Mouse (Mus musculus) natural killer cell, adult 2 months (primary cell): Measurements from ENCODE around the gene Zfp423.
"Not testable (repeated sequence)": the region's sequence is repeated elsewhere in the genome, so short reads cannot be mapped to it uniquely, and the experiment has no call there.

Experiments used
- DNase-seq, 2 experiments: peaks; one replicate each; pipeline ENCODE4 v3.0.0; 2022; ENCODE audit warnings: low spot score in 2 of 2

Zfp423 gene

DNA sequence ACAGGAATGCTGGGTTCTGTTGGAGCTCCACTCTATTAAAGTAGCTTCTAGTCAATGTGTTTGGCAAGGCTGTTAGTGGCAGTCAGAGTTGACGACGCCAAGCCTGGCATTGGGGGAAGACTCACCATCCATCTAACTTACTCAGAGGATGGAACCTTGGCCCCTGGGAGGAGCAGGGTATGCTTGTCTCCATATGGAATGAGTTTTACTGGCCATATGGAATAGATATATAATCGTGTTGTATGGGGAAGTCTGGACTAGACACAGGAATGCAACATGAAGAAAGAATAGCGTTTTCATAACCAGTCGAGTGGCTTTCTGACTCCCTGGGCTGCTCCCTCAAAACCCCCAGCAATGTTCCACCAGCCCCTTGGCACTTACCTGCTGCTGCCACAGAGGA is 55.3 kb downstream of the Zfp423 start:
- DNase-seq = no peak

DNA sequence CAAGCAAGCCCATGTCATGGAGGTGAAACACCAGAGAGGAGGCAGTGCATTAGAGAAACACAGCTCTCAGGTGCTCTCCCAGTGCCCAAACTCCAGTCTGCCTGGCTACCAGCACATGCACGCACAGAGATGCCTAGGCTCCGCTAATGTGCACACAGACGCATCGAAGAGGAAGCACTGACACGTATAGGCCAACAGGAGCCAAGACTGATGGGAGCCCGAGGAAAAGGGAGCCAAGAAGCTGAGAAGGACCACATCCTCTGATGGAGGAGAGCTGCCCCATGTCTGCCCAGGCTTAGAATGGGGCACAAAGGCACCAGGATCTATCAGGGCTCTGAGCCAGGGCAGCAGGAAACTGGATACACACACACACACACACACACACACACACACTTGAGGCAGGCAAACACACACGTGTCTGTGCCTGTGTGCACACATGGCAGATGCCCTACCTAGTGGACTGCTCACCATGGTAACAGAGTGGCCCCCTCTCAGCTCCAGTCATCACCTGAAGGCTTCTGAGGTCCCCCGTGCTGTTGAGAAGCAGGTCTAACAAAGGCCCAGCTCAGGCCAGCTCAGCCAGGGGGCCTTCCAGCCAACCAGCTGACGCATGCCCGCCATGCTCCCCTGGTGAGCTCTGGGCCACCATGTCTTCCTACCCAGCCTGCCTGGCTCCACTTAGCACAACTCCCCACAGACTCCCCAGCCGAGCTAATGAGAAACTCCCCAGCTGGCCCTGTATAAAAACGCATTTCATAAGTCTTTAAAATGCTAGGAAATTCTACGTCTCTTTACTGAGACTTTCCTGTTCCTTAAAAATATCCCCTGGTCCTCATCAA is 64.0 kb downstream of the Zfp423 start:
- no peak for DNase-seq

DNA sequence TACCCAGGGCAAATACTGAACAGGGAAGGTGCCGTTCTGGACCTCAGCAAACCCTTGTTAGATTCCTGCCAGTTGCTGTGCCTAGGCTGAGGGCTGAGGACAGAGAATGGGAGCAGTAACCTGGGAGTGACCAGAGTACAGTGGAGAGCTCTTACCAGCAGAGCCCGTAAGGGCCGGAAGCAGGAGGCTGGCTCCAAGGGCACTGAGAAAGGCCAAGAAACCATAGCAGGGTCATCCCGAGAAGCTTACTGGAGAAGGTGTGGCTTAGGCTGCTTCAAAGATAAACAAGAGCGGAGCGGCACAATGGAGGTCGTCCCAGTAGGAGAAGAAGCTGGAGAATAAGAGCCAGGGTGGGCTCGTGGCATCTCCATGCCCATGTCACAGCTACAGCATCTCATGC is 65.1 kb downstream of the Zfp423 start:
- no peak for DNase-seq

DNA sequence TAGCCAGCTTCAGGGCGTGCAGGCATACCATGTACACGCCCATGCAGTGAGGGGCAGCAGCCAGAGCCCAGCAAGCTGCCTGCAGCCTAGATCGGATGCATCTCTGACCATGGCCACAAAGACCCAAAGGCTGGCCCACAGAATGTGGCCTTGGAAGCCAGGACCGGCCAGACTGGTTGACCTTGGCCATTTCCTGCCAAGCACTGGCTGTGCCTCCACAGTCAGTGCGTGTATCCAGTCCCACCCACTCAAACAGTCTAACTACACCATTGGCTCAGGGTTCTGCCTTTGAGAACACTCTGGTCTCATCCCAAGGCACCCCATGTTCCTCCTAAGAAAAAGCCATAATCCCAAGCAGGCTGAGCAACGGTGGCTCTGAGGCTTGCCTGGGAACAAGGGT is 65.8 kb downstream of the Zfp423 start:
- no peak for DNase-seq

DNA sequence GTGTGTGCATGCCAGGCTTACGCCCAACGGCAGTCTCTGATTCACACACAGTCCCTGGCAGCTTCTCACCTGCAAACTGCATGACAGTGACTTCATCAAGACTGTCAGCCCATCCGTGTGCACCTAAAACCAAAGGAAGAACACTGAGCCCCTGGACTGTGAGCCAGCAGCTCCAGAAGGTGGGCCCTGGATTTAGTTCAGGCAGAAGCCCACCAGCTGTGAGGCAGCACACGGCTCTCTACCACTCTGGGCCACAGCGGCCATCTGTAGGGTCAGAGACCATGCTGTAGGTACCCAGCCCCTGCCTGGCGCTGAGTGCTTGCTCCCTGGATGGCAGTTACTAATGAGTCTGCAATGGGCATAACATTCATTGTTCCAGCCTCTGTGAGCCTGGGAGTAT is 66.5 kb downstream of the Zfp423 start:
- DNase-seq = no peak

DNA sequence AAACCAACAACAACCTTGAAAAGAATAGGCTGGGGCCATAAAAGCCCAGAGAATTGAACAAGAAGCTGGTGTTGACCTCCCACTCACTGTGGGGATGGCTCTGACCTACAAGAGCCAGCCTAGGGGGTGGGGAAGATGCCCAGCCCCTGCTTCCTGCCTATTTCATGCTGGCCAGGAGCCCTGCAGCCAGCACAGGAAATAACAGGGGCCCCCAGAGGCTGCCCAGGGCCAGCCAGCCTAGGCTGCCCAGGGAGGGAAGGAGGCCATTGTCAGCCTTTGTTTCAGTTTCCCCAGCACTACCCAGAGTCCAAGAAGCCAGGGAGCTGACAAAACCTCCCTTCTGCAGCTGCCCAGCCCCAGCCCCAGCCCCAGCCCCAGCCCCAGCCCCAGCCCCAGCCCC is 67.5 kb downstream of the Zfp423 start:
- DNase-seq = no peak

DNA sequence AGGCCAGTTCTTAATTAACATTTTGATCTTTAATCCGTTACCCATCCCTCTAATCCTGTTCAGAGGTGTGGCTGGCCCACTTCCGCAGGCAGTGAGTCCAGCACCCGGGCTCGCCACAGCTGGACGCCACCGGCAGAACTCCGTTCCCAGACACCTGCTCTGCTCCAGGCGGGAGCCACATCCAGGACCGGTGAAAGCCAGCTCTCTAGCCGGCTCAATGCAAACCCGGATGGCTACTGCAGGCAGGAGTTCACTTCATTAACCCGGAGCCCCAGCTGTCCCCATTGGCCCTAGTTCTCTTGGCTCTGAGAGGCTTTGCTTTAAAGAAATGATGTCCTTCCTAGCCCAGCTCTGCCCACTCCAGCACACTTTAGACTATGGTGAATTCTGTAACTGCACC is 71.4 kb downstream of the Zfp423 start:
- no peak for DNase-seq

DNA sequence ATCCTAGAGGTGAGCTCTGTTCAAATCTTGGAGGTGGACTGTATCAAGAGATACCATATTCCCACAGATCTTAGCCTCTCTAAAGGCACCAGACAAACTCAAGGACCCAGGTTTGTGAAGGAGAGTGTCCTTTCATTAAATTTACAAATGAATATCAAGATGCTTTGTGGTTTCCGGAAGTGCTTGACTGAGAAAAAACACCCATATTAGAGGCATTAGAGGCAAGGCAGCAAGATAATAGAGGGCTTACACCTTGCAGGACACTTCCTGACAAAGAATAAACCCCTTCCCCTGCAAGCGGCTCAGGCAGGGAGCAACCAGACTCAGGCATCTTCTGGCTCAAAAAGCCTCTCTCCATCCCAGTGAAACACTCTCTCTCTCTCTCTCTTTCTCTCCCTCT is 78.3 kb downstream of the Zfp423 start:
- DNase-seq = no peak

DNA sequence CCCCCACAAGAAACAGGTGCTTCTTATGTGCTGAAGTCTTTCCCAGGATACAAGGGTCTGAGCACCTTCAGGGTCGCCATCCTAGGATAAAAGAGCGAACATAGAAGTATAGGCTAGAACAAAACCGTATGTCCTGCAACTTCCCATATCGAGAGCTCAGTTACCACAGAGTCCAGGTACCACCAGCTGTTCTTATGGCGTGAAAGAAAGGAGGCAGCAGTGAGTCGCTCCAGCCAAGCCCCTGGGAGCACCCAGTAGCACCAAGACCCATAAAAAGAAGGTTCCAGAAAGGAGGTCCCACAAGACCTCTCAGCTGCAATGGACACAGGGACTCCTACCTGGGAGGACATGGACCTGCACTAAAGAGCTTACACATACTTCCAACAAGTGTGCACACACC is 83.5 kb downstream of the Zfp423 start:
- DNase-seq = no peak

DNA sequence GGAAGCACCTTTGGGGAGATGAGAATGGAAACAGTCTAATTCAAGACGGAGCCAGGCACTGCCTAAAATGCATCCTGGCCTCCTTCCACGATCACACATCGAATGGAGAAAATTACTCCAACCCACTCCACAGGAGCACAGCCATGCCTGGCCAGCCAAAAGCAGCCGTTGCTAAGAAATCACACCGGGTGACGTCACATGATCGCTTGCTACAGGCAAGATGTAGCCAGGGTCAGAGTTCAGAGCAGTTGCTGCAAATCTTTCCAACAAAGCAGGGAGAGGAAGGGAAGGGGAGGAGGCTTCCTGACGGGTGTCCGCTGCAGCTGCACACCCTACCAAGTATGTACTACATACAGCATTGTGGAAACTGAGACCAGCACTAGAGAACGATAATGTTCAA is 83.9 kb downstream of the Zfp423 start:
- no peak for DNase-seq

DNA sequence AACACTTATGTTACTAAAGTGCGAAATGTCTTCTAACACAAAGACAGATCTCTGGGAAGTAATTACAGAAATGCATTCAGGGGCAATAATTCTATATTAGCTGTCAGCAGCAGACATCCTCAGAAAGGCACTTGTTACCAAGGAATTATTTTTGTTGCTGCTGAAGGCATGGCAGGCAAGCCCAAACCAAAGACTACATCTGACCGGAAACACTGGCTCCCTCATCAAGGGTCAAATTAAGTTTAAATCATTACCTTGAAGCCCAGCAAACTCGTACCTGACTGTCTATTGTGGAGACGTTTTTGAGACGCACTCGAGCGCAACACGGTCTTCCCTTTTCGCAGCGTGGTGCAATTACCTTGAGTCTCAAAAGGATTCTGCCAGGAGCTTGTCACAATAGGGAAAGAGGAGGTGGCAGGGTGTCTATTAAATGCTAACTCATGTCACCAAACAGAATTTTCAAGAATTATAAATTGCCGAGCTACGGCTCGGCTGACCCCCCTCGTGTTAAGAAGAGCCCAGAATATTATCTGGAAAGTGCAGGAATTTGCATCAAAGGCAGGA is 86.3 kb downstream of the Zfp423 start:
- no peak for DNase-seq

DNA sequence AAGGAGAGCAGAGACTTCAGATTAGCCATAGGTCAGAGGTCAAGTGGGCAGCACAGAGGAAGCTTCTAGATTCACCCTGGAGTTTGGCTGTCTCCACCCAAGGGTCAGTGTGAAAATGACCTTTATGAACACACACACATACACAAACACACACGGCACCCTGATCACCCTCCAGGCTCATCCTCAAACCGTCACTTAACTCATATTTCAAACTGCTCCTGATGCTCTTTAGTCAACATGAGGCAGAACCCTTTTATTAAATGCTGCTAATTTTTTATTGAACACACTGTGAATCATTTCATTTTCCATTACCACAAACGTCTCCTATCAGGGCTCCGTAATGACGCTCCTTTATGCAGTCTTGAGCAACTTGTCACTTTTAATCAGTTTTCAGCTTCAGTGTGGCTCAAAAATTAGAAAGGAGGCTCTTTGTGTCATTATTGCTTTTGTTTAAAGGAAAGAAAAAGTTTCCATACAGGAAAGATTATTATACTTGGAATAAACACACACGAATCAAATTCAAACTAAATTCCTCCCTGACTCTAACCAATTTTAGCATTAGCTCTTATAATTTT is 87.0 kb downstream of the Zfp423 start:
- no peak for DNase-seq

DNA sequence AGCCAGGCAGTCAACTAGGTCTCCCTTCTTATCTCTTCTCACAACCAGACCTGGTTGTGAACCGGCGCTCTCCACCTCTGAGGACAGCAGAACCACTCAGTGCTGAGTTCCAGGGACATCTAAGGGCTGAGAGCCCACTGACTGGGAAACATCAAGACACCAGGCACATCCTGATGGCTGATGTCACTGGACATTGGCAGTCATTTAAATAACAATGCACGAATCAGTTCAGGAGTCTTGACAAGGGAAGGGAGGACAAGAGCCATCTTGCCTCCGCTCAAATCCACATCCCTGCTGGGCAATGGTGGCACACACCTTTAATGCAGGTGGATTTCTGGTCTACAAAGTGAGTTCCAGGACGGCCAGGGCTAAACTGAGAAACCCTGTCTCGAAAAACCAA is 92.8 kb downstream of the Zfp423 start:
- no peak for DNase-seq

DNA sequence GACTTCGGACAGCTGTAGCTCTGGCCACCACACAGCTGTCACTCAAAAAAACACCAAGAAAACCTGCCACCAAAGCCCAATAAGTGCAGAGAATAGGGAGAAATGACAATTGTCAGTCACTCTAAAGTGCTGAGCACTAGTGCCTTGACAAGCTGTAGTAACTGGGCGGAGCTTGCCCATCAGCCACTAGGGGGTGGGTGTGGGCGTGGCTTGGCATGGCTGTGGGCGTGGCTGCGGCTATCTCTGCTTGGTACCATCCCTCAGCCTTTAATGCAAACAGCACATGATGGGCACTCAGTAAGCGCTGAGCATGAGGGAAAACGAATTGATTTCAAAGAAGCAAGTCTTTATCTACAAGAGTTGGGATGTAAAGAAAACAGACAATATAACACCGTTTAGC is 95.2 kb downstream of the Zfp423 start:
- DNase-seq = no peak

DNA sequence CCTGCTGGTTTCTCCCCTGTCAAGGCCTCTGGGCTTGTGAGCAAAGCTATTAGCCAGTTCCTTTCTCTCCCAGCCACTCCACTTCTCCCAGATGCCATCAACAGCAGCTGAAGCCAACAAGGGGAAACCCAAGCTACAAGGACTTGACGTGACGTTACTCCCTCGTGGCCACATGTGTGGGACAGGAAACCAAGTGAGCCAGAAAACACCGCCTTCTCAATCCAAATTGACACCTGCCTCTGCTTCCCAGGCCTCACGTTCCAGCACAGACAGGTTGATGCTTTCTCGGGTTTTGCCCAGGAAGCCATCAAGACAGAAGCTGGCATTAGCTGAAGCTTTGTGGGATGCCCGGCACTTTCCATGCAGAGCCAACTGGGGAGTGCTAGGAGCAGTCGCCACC is 96.3 kb downstream of the Zfp423 start:
- no peak for DNase-seq

DNA sequence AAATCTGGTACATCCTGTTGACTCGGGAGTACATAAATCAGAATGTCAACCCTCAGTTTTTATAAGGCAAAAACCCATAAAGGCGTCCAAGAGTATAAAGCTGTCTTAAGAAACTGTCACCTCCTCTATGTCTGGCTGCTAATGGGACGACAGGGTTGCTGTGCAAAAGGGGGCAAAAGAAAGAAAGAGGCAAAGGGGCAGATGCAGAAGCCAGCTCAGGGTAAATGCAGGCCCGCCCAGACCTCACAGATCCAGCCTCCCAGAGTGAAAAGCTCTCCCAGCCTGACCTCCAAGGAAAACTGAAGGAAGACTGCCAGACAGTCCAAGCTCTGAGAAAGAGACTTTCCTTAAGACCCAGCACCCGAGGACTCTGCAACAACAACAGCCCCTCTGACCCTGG is 97.7 kb downstream of the Zfp423 start:
- DNase-seq = no peak

DNA sequence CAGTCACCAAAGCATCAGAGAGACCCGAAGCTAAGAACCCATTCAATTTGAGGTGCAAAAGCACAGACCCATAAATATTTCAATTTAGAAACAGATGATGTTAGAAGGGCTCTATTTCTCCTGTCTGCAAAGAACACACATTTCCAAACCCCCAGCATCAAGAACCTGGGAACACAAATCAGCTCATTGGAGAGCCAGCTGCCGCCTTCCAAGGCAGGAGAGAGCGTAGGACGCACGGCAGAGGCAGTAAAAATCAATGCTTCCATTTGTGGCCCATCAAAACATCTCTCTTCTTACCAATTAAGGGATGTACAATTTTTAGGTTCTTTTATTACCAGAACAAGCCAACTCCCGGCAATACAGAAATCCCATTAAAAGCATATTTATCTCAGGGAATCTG is 98.5 kb downstream of the Zfp423 start:
- no peak for DNase-seq

DNA sequence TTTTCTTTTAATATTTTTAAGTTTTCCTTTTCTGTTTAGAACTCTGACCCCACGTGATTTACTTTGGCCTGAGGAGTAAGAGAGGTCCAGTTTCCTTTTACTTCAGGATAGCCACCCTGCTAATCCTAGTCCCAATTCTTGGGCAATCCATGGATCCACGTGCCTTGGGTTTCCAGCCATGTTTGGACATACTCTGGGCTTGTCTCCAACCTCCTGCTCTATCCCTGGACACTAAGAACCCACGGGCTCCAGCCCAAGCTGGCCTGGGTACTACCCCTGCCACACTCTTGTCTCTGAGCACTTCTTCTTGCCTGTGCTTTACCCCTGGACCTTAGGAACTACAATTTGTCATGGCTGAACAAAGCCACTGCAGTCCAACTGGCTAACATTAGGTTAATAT is 107.5 kb downstream of the Zfp423 start:
- no peak for DNase-seq

DNA sequence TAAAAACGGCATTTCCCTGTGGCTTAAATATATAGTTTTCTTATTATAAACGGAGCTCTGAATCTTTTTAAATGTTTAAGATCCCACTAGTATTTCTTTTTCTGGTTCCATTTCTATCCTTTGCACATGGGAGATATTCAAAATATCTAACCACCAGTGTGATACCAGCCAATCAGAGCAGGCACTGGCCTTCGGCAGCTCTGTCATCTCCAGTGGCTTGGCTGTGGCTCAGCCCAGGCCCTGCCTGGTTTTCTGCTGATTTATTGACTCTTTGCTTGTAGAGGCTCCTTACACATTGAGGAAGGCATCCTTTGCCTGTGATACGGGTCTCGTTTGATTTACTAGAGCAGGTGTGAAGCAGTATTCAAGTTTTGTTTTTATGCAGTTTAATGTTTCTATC is 108.0 kb downstream of the Zfp423 start:
- no peak for DNase-seq

DNA sequence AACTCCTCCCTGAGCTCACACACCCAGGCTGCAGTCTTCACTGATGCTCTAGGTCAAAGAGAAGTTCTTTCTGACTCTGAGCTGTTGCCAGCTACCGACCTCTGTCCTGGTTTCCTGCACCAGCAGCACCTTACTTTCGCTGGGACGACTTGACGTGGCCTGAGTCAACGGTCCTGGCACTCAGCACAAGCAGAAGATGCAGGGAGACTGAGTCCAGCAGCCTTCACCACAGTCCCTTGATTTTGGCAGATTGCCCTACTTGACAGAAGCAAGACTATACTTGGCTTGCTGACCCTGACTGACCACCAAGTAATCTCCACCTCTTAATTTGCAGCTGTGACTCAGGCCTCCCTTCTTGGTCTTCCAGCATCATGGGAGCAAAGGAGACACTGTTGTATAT is 110.6 kb downstream of the Zfp423 start:
- no peak for DNase-seq

DNA sequence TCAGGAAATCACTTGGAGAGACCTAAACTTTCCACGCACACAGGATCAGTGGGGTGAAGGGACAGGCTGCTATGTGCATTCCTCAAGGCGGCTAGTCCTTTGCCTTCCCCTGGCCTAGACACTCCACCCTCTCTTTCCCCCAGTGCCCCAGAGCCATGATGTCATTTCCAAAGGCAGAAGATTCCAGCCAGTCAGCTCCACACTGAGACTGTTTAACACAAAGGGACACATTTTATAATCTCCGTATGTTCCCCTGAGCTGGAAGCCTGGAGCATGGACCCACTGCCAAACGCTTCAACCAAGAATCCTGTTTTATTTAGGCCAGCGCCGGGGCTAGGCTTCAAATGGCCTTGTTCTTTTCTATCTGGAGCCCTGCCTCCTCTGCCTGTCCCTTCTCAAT is 111.6 kb downstream of the Zfp423 start:
- no peak for DNase-seq

DNA sequence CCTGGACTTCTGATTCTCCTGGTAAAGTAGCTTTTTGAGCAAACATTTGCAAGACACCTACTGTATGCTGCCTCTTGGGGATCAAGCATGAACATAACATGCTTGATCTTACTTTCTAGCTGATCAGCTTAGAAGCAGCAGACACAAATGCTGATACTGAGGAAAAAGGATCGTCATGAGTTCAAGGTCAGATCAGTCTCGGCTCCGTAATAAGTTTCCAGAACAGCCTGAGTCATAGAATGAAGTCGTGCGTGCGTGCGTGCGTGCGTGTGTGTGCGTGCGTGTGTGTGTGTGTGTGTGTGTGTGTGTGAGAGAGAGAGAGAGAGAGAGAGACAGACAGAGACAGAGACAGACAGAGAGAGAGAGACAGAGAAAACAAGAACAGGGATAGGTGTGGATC is 117.3 kb downstream of the Zfp423 start:
- not testable (repeated sequence) for DNase-seq

DNA sequence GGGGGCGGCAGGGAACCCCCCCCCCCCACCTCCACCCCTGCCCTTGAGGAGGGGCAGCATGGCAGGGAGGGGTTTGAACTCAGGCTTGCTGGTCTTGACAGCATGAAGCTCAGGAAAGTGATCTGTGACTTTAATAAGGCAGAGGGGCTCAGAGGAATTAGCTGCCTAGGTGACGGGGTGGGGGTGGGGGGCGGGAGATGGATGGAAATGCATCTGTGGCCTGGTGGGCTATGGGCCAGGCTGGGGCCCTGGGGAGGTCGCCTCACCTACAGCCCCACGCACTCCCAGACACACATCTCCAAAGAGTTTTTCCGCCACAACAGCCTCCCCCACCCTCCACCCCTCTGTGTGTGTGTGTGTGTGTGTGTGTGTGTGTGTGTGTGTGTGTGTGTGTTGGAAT is 122.1 kb downstream of the Zfp423 start:
- DNase-seq = no peak

DNA sequence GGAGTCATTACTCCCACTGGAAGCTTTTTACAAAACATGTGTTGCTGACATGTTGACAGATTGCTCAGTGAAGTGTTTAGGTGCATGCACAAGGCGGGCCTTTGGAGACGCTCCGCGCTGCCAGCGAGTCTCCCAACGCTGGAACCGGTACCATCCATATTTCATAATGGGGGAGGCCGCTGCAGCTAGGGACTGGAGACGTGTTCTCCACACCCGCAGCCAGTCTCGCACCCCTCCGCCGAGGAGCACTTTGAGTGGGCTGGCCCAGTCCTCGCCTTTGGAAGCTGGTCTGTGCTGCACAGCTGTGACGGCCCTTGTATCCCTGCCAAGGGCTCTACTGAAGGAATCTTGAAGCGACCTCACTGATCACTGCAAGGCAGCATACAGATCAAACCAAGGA is 122.5 kb downstream of the Zfp423 start:
- no peak for DNase-seq
